Mouse (Mus musculus) megakaryocyte, embryonic 14.5 days (primary cell): ENCODE measurements around the gene Ptpn14. TPM values are rescaled to one million over a fixed set of nuclear protein-coding genes. Genes with fewer than 3 reads are reported as not detected.

Experiments used
- H3K27me3 ChIP-seq: replicated peaks from 2 replicates; pipeline ENCODE3; 2012; ENCODE audit warnings: inconsistent platforms
- H3K36me3 ChIP-seq: replicated peaks from 2 replicates; pipeline ENCODE3; 2012; ENCODE audit warnings: low read length, inconsistent platforms, mixed read lengths
- H3K4me1 ChIP-seq: 2 replicates; pipeline ENCODE4 v1.6.1; 2012; ENCODE audit warnings: inconsistent platforms
- H3K4me3 ChIP-seq: replicated peaks from 2 replicates; pipeline ENCODE3; 2012; ENCODE audit warnings: moderate library complexity, mild to moderate bottlenecking, inconsistent platforms
- H3K9me3 ChIP-seq: 2 replicates; pipeline ENCODE4 v1.6.1; 2012; ENCODE audit warnings: inconsistent platforms
- FLI1 ChIP-seq: IDR thresholded peaks from 2 replicates; pipeline ENCODE4 v1.6.1; 2012; ENCODE audit warnings: low read length, inconsistent platforms, mixed read lengths
- GATA1 ChIP-seq: IDR thresholded peaks from 3 replicates; pipeline ENCODE4 v1.6.1; 2012; ENCODE audit warnings: mixed read lengths, low read length, inconsistent platforms, borderline replicate concordance
- polyA plus RNA-seq: library from polyadenylated mRNA; stranded (reverse); fragments of >175 nt; gene quantifications from 2 replicates; pipeline ENCODE4 v1.2.3, GENCODE M21; 2012; ENCODE audit warnings: low replicate concordance; ENCODE audit not compliant: insufficient read depth

The Ptpn14 gene
- polyA plus RNA-seq, 1 experiment = 0.15 TPM

DNA sequence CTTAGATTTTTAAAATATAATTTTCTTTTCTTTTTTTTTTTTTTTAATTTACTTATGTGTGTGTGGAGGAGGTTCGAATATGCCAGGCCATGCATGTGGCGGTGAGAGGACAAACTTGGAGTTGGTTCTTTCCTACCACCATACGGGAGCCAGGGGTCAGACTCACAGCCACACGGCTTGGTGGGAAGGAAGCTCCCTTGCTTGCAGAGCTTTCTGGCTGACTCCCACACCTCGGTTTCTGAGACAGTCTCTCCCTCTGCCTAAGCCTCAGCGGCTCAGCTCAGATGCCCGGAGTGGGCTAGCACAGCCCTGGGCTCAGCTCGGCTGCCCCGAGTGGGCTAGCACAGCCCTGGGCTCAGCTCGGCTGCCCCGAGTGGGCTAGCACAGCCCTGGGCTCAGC lies 10.5 kb upstream of the Ptpn14 start:
- Histone ChIP-seq H3K27me3 (peaks cover 38% of the 10 kb centered on the region), H3K9me3 (peaks cover 11% of the 10 kb centered on the region), H3K4me1 (peaks cover 4% of the 10 kb centered on the region; the same call in 1 of the 2 replicates), H3K4me3 (no peak overlapping the region), H3K36me3 (no peaks in the 10 kb centered on the region)
- TF ChIP-seq GATA1 (no peak), FLI1 (no peak)

DNA sequence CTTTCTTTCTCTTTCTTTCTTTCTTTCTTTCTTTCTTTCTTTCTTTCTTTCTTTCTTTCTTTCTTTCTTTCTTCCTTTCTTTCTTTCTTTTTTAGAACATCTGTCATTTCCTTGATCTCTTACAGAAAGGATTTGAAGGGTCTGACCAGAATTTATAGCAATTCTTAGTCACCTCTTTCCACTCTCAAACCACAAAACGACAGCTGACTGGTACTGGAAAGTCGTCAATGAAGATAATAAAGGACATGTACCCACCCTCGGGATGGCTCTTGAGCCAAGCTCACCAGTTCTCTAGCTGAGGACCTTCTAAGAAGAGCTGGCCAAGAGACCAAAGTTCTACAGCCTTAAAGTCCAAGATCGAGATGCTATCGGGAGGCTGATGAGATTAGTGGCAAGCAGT lies 9.5 kb upstream of the Ptpn14 start:
- Histone ChIP-seq H3K4me1 (peaks cover 4% of the 10 kb centered on the region; the same call in 1 of the 2 replicates), H3K4me3 (no peak overlapping the region), H3K9me3 (peaks cover 11% of the 10 kb centered on the region), H3K27me3 (peaks cover 39% of the 10 kb centered on the region), H3K36me3 (no peaks in the 10 kb centered on the region)
- TF ChIP-seq GATA1 = no peak
- no peak for TF ChIP-seq FLI1

DNA sequence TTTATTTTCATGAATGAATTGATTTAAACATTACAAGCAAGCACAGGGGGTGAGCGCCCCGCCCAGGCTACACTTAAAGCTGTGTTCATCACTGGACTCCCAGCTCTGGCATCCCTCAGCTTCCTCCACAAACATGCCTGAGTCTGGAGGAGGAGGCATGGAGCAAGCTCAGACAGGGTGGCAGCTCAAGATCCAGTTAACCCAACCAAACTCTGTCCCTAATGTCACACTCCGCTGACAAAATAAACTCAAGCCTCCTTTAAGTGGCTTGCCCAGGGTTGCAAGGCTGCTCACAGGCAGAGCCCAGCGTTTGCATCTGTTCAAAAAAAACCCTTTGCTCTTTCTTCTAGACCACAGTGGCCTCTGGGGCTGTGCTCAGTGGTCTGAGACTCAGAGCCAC lies 1.9 kb upstream of the Ptpn14 start:
- H3K27me3 ChIP-seq = peaks cover 60% of the 10 kb centered on the region
- H3K4me3 ChIP-seq = no peak overlapping the region
- no peaks in the 10 kb centered on the region for H3K9me3 ChIP-seq

GRCm38 (mm10) chr1:189727346-189727883 lies 653 bp upstream of the Ptpn14 start:
- TF ChIP-seq FLI1 (no peak), GATA1 (no peak)
- H3K4me1 ChIP-seq = peaks cover 10% of the 10 kb centered on the region; the same call in 1 of the 2 replicates
- no peaks in the 10 kb centered on the region for H3K9me3 ChIP-seq
- peaks cover 68% of the 10 kb centered on the region for H3K27me3 ChIP-seq
- H3K36me3 ChIP-seq = no peaks in the 10 kb centered on the region
- H3K4me3 ChIP-seq = peak overlapping the region; percentile 64

More for the DNA sequence above, 1.9 kb upstream of the Ptpn14 start:
- TF ChIP-seq FLI1 = no peak
- TF ChIP-seq GATA1 = no peak
- peaks cover 10% of the 10 kb centered on the region; the same call in 1 of the 2 replicates for H3K4me1 ChIP-seq
- no peaks in the 10 kb centered on the region for H3K36me3 ChIP-seq

GRCm38 (mm10) chr1:189728784-189729115 lies 682 bp downstream of the Ptpn14 start:
- no peaks in the 10 kb centered on the region for H3K36me3 ChIP-seq
- peaks cover 10% of the 10 kb centered on the region; the same call in 1 of the 2 replicates for H3K4me1 ChIP-seq
- TF ChIP-seq GATA1 = no peak
- peaks cover 64% of the 10 kb centered on the region for H3K27me3 ChIP-seq
- H3K4me3 ChIP-seq = no peak overlapping the region
- no peaks in the 10 kb centered on the region for H3K9me3 ChIP-seq

GRCm38 (mm10) chr1:189729141-189729815 lies 1.2 kb downstream of the Ptpn14 start:
- H3K4me1 ChIP-seq = peaks cover 10% of the 10 kb centered on the region; the same call in 1 of the 2 replicates
- peaks cover 63% of the 10 kb centered on the region for H3K27me3 ChIP-seq
- H3K4me3 ChIP-seq = peak overlapping the region; percentile 3
- peaks cover 4% of the 10 kb centered on the region; the same call in 1 of the 2 replicates for H3K9me3 ChIP-seq
- TF ChIP-seq FLI1 = no peak
- TF ChIP-seq GATA1 = no peak
- no peaks in the 10 kb centered on the region for H3K36me3 ChIP-seq

DNA sequence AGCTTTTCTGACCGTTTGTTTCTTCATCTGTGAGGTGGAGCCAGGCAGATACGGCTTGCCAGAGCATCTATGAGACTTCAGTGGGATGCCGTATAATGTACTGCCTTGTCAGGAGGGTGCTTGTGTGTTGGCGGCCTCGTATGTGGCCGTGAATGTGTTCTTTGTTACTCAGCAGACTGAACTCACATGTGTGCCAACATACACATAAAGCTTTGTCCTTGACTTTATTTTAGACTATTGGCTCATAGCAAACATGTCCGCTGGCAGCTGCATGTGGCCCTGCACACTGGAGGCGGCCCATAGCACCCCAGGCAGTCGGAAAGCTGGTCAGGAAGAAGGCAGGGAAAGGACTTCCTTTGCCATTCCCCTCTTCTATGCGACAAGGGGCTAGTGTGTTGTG lies 3.6 kb downstream of the Ptpn14 start:
- Histone ChIP-seq H3K4me1 (peaks cover 10% of the 10 kb centered on the region; the same call in 1 of the 2 replicates), H3K9me3 (peaks cover 4% of the 10 kb centered on the region; the same call in 1 of the 2 replicates), H3K4me3 (no peak overlapping the region), H3K36me3 (no peaks in the 10 kb centered on the region), H3K27me3 (peaks cover 48% of the 10 kb centered on the region)
- no peak for TF ChIP-seq FLI1
- no peak for TF ChIP-seq GATA1

DNA sequence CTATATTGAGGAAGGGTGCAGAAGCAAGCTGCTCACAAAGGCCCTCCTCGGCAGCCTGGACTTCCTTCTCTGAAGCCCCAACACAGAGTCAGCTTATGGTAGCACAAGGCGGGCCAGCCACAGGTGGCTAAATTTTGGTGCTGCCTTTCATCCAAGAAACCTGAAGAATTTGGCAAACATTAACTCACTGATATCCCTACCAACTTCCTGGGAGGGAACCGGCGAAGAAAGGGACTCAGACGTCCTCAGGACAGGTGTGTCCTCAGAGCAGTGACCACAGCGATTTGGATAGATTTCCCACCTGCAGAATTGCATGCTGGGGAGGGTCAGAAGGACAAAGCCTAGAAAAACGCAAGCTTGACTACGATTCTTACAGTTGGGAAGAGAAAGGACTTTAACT lies 4.1 kb downstream of the Ptpn14 start:
- peaks cover 4% of the 10 kb centered on the region; the same call in 1 of the 2 replicates for H3K9me3 ChIP-seq
- H3K36me3 ChIP-seq = no peaks in the 10 kb centered on the region
- TF ChIP-seq GATA1 = no peak
- TF ChIP-seq FLI1 = no peak
- no peak overlapping the region for H3K4me3 ChIP-seq
- H3K4me1 ChIP-seq = peaks cover 10% of the 10 kb centered on the region; the same call in 1 of the 2 replicates
- H3K27me3 ChIP-seq = peaks cover 44% of the 10 kb centered on the region

DNA sequence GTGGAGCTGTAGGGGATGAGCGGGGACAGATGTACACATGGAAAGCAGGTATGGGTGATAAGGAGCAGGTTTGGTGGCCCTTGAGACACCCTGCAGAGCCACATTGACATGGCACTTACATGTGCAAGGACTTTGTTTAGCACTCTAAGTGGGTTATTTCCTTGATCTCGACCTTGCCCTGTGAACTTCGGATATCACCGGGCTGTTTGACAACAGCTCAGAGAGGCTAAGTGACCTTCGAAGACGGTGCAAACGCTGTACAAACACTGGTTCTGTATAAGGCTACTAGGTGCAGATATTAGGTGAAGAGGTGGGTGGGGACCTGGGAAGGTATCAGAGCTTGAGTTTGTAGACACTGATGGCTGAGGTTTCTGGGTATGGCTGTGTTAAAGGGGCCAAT lies 12.0 kb downstream of the Ptpn14 start:
- no peaks in the 10 kb centered on the region for H3K36me3 ChIP-seq
- H3K4me1 ChIP-seq = no peaks in the 10 kb centered on the region
- TF ChIP-seq FLI1 (no peak), GATA1 (no peak)
- 0 out of 2 replicates have a peak, but pooled peaks cover 2% of the 10 kb centered on the region for H3K9me3 ChIP-seq
- no peak overlapping the region for H3K4me3 ChIP-seq
- H3K27me3 ChIP-seq = peaks cover 9% of the 10 kb centered on the region

- Histone ChIP-seq H3K9me3 (peaks cover 12% of the 10 kb centered on the region), H3K4me1 (no peaks in the 10 kb centered on the region), H3K4me3 (no peak overlapping the region), H3K36me3 (no peaks in the 10 kb centered on the region), H3K27me3 (peaks cover 10% of the 10 kb centered on the region)
- TF ChIP-seq FLI1 (no peak), GATA1 (no peak)
These were observed 14.0 kb downstream of the Ptpn14 start for GRCm38 (mm10) chr1:189742041-189742440.
